Mouse (Mus musculus): Measurements from ENCODE around the gene Olfr1317.

The Olfr1317 gene

GRCm38 (mm10) chr2:112140029-112140428 lies at the start of gene Olfr1317:
Olfr1317 (plus strand) TSS chr2:112140329.
- DNase-seq (ENCODE audit: low spot score) = no peak

- no peak for DNase-seq (ENCODE audit: low spot score)
These were observed 43.4 kb upstream of the Olfr1317 start, which contains the start of gene Olfr1314 for GRCm38 (mm10) chr2:112096681-112097080. Olfr1314 (minus strand) TSS chr2:112096781.

- DNase-seq (ENCODE audit: low spot score) = no peak
These were observed 24.8 kb upstream of the Olfr1317 start, which contains the start of gene Olfr1315-ps1 for GRCm38 (mm10) chr2:112115340-112115739. Olfr1315-ps1 (minus strand) TSS chr2:112115440.

GRCm38 (mm10) chr2:112134877-112135276 lies 5.3 kb upstream of the Olfr1317 start, which contains the start of gene Olfr1316:
Olfr1316 (minus strand) TSS chr2:112134977.
- DNase-seq (ENCODE audit: low spot score) = no peak

GRCm38 (mm10) chr2:112153898-112154297 lies 13.8 kb downstream of the Olfr1317 start, which contains the start of gene Olfr1318:
Olfr1318 (plus strand) TSS chr2:112154198.
- no peak for DNase-seq (ENCODE audit: low spot score)

Data from ovary, postnatal 14 days (tissue).